Mouse (Mus musculus) embryonic stem cell, embryonic (primary cell): Measurements from ENCODE around the gene Zfp143.

Experiments
- CTCF ChIA-PET, 4 experiments: fragments of 300-600 bp in 2 of 4; fragments of 350-600 bp in 2 of 4; sonication (Branson Sonifier 250); formaldehyde crosslinking; loops; one replicate each; lab custom pipeline; 2022; ENCODE audit warnings: inconsistent platforms in 2 of 4; lab: Charles Lee
- POLR2A ChIA-PET, 4 experiments: fragments of 300-600 bp in 2 of 4; fragments of 350-600 bp in 2 of 4; sonication (Branson Sonifier 250); formaldehyde crosslinking; loops; one replicate each; lab custom pipeline; 2022; ENCODE audit warnings: antibody characterized with exemption in 4 of 4, inconsistent platforms in 1 of 4; lab: Charles Lee

The Zfp143 gene

DNA sequence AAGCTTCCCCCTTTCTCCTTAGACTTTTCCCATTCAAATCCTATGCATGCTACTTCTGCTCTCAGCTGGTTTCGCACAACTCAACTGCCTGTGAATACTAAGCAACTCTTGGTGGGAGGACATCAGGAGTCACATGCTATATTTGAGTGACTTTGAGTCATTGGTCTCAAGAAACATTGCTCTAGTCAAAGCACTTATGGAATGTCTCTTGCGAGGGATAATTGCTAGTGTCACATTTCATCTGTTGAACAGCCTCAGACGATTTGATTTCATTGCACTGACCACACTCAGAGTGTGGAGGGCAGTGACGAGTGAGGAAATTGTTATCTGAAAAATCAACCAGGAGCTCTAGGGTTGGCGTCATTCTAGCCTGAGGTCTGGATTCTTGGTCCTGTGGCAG, 53.7 kb downstream of the Zfp143 start:
- ChIA-PET CTCF (interaction anchor here in 3 of 4 experiments (0.6 to 1.9 kb wide), 6 partner anchors 18 to 522 kb away, joined by 3 to 6 read pairs (median 4); partner anchors contain the start of gene Adm (in 1 of the 3)), POLR2A (interaction anchor here in 3 of 4 experiments (0.7 to 9.7 kb wide), 20 partner anchors 7 to 596 kb away, joined by 3 to 85 read pairs (median 8); partner anchors contain the start of genes Zfp143 (in 2 of the 3), Rpl27a (in 1 of the 3) and Tmem41b (in 1 of the 3))

DNA sequence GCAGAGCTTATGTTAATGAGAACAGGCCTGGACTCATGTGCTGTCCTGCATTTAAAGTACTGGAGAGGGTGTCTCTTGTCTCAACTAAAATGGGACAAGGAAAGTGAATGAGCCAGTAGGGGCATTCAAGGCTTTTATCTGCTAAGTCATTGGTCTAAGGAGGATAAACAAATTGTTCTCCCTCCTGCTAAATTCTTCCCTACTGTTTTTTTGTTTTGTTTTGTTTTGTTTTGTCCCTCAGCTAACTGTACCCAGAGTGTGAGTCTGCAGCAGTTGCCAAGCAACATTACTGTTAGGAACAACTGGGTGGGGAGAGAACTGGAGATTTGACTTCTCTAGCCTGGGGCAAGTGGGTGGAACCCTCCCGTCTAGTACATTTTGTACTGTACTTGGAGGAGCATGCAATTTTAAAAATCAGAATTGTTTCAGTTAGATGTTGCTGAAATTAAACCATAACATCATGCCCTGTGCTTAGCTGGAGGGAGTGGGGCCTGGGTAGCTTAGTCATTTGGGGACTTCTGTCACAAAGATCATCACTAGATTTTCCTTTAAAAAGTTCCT, 55.8 kb downstream of the Zfp143 start:
- ChIA-PET POLR2A (interaction anchor here in 3 of 4 experiments (0.6 to 9.7 kb wide), 56 partner anchors 8 to 598 kb away, joined by 3 to 85 read pairs (median 5); partner anchors contain the start of genes Ipo7 (in 2 of the 3), Zfp143 (in 2 of the 3), Akip1 (in 1 of the 3) and Rpl27a (in 1 of the 3)), CTCF (interaction anchor here (0.6 to 1.0 kb wide), 8 partner anchors 8 to 403 kb away, joined by 3 to 11 read pairs (median 4); no protein-coding TSS in a partner anchor)

DNA sequence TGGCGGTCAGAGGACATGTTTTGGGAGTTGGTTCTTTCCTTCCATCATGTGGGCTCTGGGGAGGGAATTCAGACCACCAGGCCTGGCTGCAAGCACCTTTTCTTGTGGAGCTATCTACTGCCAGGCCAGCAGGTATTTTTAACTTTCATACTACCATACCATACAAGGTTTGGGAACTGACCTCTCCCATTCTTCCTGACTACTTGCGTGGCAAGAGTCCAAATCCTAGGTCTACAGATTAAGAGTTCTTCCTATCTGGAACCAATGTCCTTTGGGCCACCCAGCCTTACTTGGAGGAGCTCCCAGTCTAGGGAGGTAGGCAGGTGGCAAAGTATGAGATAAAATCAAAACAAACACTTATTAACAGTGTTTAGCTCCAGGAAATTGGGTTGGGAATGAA, 57.4 kb downstream of the Zfp143 start:
- POLR2A ChIA-PET: interaction anchor here in 3 of 4 experiments (0.6 to 9.7 kb wide), 19 partner anchors 7 to 512 kb away, joined by 3 to 85 read pairs (median 9); partner anchors contain the start of genes Zfp143 (in 2 of the 3) and Tmem41b (in 1 of the 3)
- CTCF ChIA-PET: no interaction called here

DNA sequence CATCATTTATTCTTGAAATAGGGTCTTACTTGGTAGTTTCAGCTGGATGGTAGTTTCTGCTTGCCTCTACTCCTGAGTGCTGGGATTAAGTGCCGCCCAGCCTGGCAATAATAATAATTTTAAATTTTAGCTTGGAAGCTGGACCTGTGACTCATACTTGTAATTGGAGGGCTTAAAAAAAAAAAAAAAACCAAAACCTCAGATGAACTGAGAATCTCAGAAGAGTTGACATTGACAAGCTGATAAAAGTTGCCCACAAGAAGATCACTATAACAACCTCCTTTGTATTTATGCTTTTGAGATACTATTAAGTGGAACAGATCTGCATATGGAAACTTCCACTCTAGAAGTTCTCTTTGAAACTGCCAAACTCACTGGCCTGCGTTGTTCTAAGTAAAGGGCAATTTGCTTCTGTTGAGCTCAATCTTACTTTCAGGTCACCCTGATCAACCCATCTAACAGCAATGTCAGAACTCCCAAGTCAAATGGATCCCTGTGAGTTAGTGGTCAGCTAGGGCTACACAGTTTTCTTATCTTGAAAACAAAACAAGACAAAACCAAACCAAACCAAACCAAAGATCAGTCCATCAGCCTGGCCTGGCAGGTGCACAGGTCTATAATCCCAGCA, 59.3 kb downstream of the Zfp143 start:
- POLR2A ChIA-PET: interaction anchor here in 3 of 4 experiments (0.6 to 9.7 kb wide), 24 partner anchors 10 to 160 kb away, joined by 3 to 123 read pairs (median 10); partner anchors contain the start of genes Zfp143 (in 3 of the 3), Dennd5a (in 1 of the 3) and Tmem41b (in 1 of the 3)
- CTCF ChIA-PET: no interaction called here

DNA sequence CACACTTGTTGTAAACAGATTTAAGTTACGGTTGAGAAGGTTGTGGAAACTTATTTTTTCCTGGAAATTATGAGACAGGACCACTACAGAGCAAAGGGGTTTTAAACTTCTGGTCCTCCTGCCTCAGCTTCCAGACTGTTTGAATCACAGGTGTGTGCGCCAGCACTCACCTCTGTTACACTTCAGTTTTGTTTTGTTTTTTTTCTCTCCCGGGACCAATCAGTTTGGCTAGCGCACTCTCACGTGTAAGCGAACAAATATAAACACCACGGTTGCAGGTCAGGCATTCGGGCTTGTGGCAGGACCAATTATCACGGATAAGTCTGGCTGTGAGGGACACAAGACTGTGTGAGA, 60.1 kb downstream of the Zfp143 start:
- ChIA-PET CTCF (interaction anchor here in 2 of 4 experiments (0.5 to 1.4 kb wide), 4 partner anchors 9 to 120 kb away, joined by 3 to 4 read pairs (median 3); no protein-coding TSS in a partner anchor), POLR2A (interaction anchor here (0.6 to 9.7 kb wide), 74 partner anchors 8 to 962 kb away, joined by 3 to 123 read pairs (median 6); partner anchors contain the start of genes Zfp143 (in 4 of the 4), Ipo7 (in 3 of the 4), Tmem41b (in 3 of the 4) and Adm (in 2 of the 4))

DNA sequence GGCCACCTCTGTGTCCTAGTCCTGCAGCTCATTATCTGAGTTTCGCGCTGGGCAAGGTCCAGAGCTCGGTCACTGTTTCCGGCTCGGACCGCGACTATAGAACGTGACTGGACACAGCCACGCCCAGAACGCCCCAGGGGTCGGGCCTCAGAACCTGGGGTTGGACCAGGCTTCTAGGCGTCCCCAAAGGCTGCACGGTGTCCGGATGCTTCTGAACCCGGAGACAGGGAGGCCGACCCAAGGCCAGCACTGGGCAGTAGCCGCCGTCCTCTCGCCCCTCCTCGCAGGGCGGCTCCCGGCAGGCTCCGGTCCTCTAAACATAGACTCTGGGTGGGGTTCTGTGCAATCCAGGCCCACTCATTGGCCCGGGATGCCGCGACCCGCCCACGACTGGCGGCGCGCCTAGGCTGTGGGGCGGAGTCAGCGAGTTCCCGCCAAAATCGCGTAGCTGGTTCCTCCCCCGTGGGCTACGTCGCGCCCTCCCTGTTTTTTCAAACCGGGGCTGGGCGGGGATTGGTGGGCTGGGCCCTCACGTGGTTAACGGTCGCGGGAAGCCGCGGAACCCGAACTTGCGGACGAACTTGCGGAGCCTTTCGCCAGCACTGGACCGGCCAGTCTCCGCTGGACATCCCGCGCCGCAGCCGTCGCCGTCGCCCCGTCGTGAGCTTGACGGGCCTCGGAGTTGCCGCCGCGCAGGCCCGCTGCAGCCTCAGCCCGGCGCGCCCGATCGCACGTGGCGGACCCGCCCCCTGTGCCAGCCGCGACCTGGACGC, 60.7 kb downstream of the Zfp143 start, which contains the start of gene Wee1:
Gene Wee1, plus strand, starts transcription at position 531 of the 773 bp plus-strand sequence.
- ChIA-PET CTCF (interaction anchor here in 2 of 4 experiments (0.5 to 1.4 kb wide), 4 partner anchors 9 to 120 kb away, joined by 3 to 4 read pairs (median 3); no protein-coding TSS in a partner anchor), POLR2A (interaction anchor here (0.6 to 9.7 kb wide), 86 partner anchors 8 to 961 kb away, joined by 3 to 123 read pairs (median 5); partner anchors contain the start of genes Zfp143 (in 4 of the 4), Ipo7 (in 3 of the 4), Tmem41b (in 3 of the 4) and Adm (in 2 of the 4))

DNA sequence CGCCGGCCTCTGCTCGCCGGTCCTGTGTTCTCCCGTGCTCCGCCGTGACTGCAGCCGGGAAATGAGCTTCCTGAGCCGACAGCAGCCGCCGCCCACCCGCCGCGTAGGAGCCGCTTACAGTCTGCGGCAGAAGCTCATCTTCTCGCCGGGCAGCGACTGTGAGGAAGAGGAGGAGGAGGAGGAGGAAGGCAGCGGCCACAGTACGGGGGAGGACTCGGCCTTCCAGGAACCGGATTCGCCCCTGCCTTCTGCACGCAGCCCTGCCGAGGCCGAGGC, 61.2 kb downstream of the Zfp143 start:
- POLR2A ChIA-PET: interaction anchor here (0.5 to 9.7 kb wide), 81 partner anchors 8 to 961 kb away, joined by 3 to 123 read pairs (median 5); partner anchors contain the start of genes Zfp143 (in 4 of the 4), Ipo7 (in 3 of the 4), Tmem41b (in 3 of the 4) and Adm (in 2 of the 4)

DNA sequence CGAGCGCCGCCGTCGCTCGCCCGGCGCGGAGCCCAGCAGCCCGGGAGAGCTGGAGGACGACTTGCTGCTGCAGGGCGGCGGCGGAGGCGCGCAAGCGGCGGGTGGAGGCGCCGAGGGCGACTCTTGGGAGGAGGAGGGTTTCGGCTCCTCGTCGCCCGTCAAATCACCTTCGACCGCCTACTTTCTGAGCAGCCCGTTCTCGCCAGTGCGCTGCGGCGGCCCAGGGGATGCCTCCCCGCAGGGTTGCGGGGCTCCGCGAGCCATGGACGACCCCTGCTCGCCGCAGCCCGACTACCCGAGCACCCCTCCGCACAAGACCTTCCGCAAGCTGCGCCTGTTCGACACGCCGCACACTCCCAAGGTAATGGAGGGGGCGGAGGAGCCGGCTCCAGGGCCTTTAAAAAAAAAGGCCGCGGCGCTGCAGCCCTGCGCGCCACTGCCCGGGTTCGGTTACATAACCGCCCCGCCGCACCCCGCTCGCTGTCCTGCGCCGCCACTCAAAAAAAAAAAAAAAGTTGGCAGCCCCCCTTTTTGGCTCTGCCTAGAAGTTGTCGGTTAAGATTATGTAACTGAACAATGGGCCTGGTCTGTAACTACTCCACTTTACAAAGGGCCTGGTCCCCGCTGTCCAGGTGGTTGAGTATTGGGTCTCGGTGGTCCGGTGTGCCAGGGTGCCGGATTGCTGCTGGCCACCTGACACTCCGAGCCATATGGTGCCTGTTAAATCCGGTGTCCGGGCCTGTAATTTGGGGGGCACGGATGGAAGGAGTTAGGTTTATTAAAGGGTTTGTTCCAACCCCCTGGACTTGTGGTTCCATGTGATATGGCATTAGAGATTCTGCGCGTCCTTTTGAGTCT, 61.8 kb downstream of the Zfp143 start:
- ChIA-PET CTCF (no interaction called here), POLR2A (interaction anchor here (0.5 to 9.7 kb wide), 61 partner anchors 7 to 960 kb away, joined by 3 to 123 read pairs (median 7); partner anchors contain the start of genes Zfp143 (in 4 of the 4), Tmem41b (in 3 of the 4), Ctr9 (in 1 of the 4) and Dennd5a (in 1 of the 4))

More for the DNA sequence above, 61.2 kb downstream of the Zfp143 start:
- CTCF ChIA-PET: interaction anchor here in 1 of 4 experiments (0.8 to 1.4 kb wide), 3 partner anchors 10 to 25 kb away, joined by 3 to 4 read pairs (median 3); no protein-coding TSS in a partner anchor

DNA sequence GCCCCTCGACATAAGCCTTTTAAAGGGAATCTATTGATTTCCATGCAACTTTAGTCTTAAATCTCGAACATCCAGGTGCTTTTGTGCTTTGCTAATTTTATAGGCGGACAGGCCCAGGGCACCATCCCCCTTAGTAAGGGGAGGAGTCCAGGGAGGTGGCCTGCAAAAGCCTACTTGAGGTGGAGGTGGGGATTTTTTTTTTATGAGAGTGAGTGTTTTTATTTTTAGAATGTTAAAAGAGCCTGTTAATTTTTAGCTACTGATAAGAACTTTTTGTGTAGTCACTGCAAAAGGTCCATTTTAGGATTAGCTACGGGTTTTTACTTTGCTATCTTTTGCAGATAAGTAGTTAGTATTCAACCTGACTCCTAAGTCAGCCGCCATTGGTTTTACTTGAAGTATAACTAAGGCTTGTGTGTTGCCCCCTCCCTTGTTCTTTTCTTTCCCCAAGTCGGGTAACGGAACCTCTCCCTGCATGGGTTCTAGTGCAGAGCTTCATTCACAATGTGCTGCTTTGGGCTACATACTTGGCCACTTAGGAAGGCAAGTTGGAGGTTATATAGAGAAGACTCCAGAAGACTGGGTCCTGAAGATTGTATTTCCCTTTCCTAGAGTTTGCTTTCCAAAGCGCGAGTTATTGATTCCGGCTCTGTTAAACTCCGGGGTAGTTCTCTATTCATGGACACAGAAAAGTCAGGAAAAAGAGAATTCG, 63.0 kb downstream of the Zfp143 start:
- POLR2A ChIA-PET: interaction anchor here in 3 of 4 experiments (0.6 to 9.7 kb wide), 17 partner anchors 8 to 175 kb away, joined by 3 to 123 read pairs (median 7); partner anchors contain the start of gene Zfp143 (in 2 of the 3)
- CTCF ChIA-PET: no interaction called here

DNA sequence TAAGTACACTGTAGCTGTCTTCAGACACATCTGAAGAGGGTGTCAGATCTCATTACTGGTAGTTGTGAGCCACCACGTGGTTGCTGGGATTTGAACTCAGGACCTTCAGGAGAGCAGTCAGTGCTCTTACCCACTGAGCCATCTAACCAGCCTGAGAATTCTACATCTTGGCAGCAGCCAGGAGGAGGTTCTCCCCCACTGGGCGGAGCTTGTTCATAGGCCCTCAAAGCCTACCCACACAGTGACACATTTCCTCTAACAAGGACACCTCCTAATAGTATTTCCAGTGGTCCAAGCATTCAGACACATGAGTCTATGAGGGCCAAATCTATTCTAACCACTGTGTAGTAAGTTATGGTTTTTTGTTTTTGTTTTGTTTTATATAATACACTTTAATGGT, 67.5 kb downstream of the Zfp143 start:
- CTCF ChIA-PET: no interaction called here

DNA sequence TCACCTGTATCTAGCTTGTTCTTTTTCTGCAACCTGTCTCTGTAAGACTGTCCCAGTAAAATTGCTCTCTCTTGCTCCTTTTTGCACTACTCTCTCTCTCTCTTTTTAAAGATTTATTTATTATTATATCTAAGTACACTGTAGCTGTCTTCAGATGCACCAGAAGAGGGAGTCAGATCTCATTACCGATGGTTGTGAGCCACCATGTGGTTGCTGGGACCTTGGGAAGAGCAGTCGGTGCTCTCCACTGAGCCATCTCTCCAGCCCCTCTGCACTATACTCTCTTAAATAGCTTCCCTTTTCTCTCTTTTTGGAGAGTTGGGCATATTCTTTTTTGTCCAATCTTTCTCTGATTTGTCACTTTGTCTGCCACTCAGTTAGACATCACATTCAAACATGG, 71.3 kb downstream of the Zfp143 start:
- CTCF ChIA-PET: interaction anchor here in 2 of 4 experiments (0.5 to 0.7 kb wide), 2 partner anchors 15 to 17 kb away, joined by 3 read pairs; no protein-coding TSS in a partner anchor
- POLR2A ChIA-PET: interaction anchor here (0.5 to 8.4 kb wide), 18 partner anchors 9 to 613 kb away, joined by 3 to 123 read pairs (median 4); partner anchors contain the start of genes Wee1 (in 3 of the 4), Zfp143 (in 2 of the 4) and Rpl27a (in 1 of the 4)

More for the DNA sequence above, 67.5 kb downstream of the Zfp143 start:
- POLR2A ChIA-PET: interaction anchor here in 1 of 4 experiments (1.1 to 5.0 kb wide), 5 partner anchors 10 to 67 kb away, joined by 3 to 54 read pairs (median 18); partner anchors contain the start of gene Zfp143

DNA sequence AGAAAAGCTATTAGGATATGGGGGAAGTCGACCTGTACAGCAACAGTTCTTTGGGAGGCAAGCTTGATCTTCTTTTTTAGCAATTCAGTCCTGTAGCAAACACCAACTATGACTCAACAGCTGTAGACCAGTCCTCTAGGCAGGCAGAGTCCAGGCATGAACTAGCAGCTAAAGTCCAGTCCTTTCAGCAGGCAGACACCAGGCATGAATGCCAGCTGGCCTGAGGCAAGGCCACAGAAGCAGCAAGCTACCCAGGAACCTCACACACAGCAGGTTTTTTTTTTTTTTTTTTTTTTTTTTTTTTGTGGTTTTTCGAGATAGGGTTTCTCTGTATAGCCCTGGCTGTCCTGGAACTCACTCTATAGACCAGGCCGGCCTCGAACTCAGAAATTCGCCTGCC, 73.0 kb downstream of the Zfp143 start:
- CTCF ChIA-PET: interaction anchor here in 1 of 4 experiments (0.7 to 0.8 kb wide), 3 partner anchors 9 to 31 kb away, joined by 3 to 4 read pairs (median 3); no protein-coding TSS in a partner anchor
- POLR2A ChIA-PET: interaction anchor here in 3 of 4 experiments (0.5 to 8.4 kb wide), 16 partner anchors 9 to 1203 kb away, joined by 3 to 123 read pairs (median 4); partner anchors contain the start of genes Wee1 (in 2 of the 3), Tmem41b (in 1 of the 3) and Zfp143 (in 1 of the 3)

DNA sequence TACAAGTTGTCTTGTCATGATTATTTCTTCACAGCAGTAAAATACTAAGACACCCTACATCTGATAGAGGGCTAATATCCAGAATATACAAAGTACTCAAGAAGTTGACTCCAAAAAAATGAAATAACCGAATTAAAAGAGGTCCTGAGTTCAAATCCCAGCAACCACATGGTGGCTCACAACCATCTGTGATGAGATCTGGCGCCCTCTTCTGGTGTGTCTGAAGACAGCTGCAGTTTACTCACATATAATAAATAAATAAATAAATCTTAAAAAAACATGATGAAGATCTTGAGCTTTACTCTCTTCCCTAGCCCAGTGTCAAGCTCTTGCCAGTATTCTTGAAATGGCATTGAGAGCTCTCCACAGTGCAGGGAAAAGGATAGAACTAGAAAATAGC, 77.5 kb downstream of the Zfp143 start:
- POLR2A ChIA-PET: interaction anchor here in 3 of 4 experiments (0.6 to 8.4 kb wide), 12 partner anchors 8 to 77 kb away, joined by 3 to 123 read pairs (median 7); partner anchors contain the start of genes Wee1 (in 2 of the 3) and Zfp143 (in 2 of the 3)

DNA sequence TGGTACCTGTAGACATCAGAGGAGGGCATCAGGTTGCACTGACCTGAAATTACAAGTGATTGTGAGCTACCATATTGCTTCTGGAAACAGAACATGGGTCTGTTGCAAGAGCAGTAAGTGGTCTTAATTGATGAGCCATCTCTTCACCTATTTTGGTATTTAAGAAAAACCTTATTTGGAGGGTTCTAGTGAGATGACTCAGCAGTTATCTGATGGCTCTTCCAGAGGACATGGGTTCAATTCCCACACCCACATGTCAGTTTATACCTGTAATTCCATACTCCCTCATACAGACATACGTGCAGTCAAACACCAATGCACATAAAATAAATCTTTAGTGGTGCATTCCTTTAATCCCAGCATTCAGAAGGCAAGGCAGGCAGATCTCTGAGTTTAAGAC, 82.8 kb downstream of the Zfp143 start:
- POLR2A ChIA-PET: interaction anchor here in 2 of 4 experiments (1.2 to 7.8 kb wide), 8 partner anchors 7 to 27 kb away, joined by 4 to 54 read pairs (median 6); partner anchors contain the start of gene Wee1 (in 2 of the 2)
- CTCF ChIA-PET: no interaction called here

More for the DNA sequence above, 77.5 kb downstream of the Zfp143 start:
- CTCF ChIA-PET: interaction anchor here in 3 of 4 experiments (0.6 to 1.1 kb wide), 5 partner anchors 22 to 91 kb away, joined by 3 to 4 read pairs (median 4); no protein-coding TSS in a partner anchor
